In the genomic region with DNA sequence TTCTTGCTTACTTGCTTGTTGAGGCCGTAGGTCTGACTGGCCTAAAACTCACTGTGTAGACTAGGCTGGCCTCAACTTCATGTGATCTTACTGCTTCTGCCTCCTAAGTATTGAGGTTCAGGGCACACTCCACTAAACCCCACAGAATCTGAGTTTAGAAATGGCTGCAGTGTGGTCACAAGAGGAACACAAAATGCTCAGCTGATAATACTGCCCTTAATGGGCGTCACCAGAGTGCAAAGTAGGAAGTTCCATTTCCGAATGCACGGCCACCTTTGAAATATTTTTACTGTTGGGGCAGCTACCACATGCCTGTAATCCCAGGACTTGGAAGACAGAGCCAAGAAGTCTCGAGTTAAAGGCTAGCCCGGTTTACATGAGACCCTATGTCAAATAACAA, we compare ENCODE assay signal across 22 mouse cellular contexts.
DNase-seq lines count a peak whose midpoint lies in the region; ATAC-seq and TF ChIP-seq lines count a peak whose summit lies in the region.
"Had no signal": no experiment of that assay in that cellular context is flagged by ENCODE, and none has a peak within 500 bp of the region (broad histone marks: within the 10 kb centered on the region; RNA-seq: fewer than 3 reads in every experiment).

No protein-coding gene starts in this region.

- H3K4me3 ChIP-seq in heart, adult 2 months = no peak overlapping the region
- H3K4me3 ChIP-seq in spleen, adult 2 months (ENCODE audit: extremely low read depth, insufficient read depth, insufficient read length) = no peak overlapping the region
- no peak overlapping the region for H3K4me3 ChIP-seq in liver, embryonic 15.5 days (replicated peaks)
- H3K4me3 ChIP-seq: embryonic facial prominence, embryonic 10.5 days; layer of hippocampus, adult 2 months; limb, embryonic 13.5 days; lung, embryonic 15.5 days; midbrain, embryonic 12.5 days had no signal

- H3K4me1 ChIP-seq in heart, adult 2 months (ENCODE audit: control insufficient read depth, insufficient read depth, low read length) = peaks cover 35% of the 10 kb centered on the region
- H3K4me1 ChIP-seq in spleen, adult 2 months (ENCODE audit: control insufficient read depth, insufficient read depth, insufficient read length) = peaks cover 6% of the 10 kb centered on the region
- peaks cover 83% of the 10 kb centered on the region for H3K4me1 ChIP-seq in liver, embryonic 15.5 days (replicated peaks)

- no peaks in the 10 kb centered on the region for H3K79me2 ChIP-seq in heart, adult 2 months (replicated peaks; ENCODE audit: control insufficient read depth, insufficient read depth, low read length)

- TF ChIP-seq POLR2A in heart, adult 2 months (IDR thresholded peaks at IDR 0.05; ENCODE audit: insufficient read depth, low read depth, low read length) = no peak
- no peak for TF ChIP-seq POLR2A in spleen, adult 2 months (IDR thresholded peaks at IDR 0.05; ENCODE audit: low read depth, low read length)

- no peak overlapping the region; the same call in 1 of the 2 replicates for H3K4me2 ChIP-seq in liver, embryonic 15.5 days
- H3K4me2 ChIP-seq: limb, embryonic 13.5 days; lung, embryonic 15.5 days; midbrain, embryonic 12.5 days had no signal

- no peak for ATAC-seq in liver, embryonic 15.5 days (ENCODE audit: insufficient read depth)
- ATAC-seq in neutrophil, adult 5-6 weeks (ENCODE audit: extremely low read depth, insufficient number of reproducible peaks, low FRiP score, poor library complexity, severe bottlenecking) = peak; percentile 49
- ATAC-seq: forebrain, embryonic 16.5 days; hindbrain, postnatal 0 days; intestine, embryonic 16.5 days had no signal

- no peaks in the 10 kb centered on the region for H3K9me3 ChIP-seq in liver, embryonic 15.5 days (replicated peaks)
- H3K9me3 ChIP-seq: embryonic facial prominence, embryonic 10.5 days; limb, embryonic 13.5 days; lung, embryonic 15.5 days; midbrain, embryonic 12.5 days had no signal

- WGBS in heart, adult 2 months = 67% methylated on average over 6 of the region's 6 CpGs
- WGBS in spleen, adult 2 months = 76% methylated on average over 6 of the region's 6 CpGs
- WGBS in liver, embryonic 15.5 days (ENCODE audit: insufficient replicate concordance) = 46% methylated on average over 6 of the region's 6 CpGs

- H3K36me3 ChIP-seq in heart, adult 2 months (ENCODE audit: control insufficient read depth, insufficient read depth, low read length) = peaks cover 12% of the 10 kb centered on the region; the same call in 1 of the 2 replicates
- H3K36me3 ChIP-seq in spleen, adult 2 months (ENCODE audit: control insufficient read depth, insufficient read depth, low read length) = no peaks in the 10 kb centered on the region
- H3K36me3 ChIP-seq in liver, embryonic 15.5 days (replicated peaks) = no peaks in the 10 kb centered on the region
- H3K36me3 ChIP-seq: embryonic facial prominence, embryonic 10.5 days; limb, embryonic 13.5 days; lung, embryonic 15.5 days; midbrain, embryonic 12.5 days had no signal

- intact Hi-C loops in heart, adult 2 months (cut with DNase I) = no loop called here
- intact Hi-C loops in heart, postnatal 14 days (cut with DNase I) = no loop called here

- DNase-seq in heart, adult 2 months = no peak
- DNase-seq in heart, postnatal 14 days = no peak
- no peak for DNase-seq in spleen, adult 2 months (ENCODE audit: low read depth in 1 of 2, low spot score in 2 of 2)
- no peak for DNase-seq in spleen, adult 12 weeks (ENCODE audit: low spot score)
- DNase-seq in testis, postnatal 14 days (ENCODE audit: low spot score) = no peak
- DNase-seq in frontal cortex, postnatal 14 days (ENCODE audit: low spot score in 2 of 2) = no peak
- DNase-seq: adrenal gland, postnatal 14 days; cerebellum, adult 9-10 months; kidney, postnatal 25 days; right cerebral cortex, postnatal 14 days; spleen, adult 18-20 months; thymus, postnatal 25 days had no signal

- peak overlapping the region; percentile 70 for H3K27ac ChIP-seq in heart, adult 2 months
- 0 out of 2 replicates have a peak overlapping the region, but pooled peaks have one; percentile 39 for H3K27ac ChIP-seq in spleen, adult 2 months (ENCODE audit: insufficient read depth, low read length)
- peak overlapping the region; percentile 60 for H3K27ac ChIP-seq in liver, embryonic 15.5 days (replicated peaks)
- H3K27ac ChIP-seq: embryonic facial prominence, embryonic 10.5 days; hindbrain, postnatal 0 days; limb, embryonic 13.5 days; lung, embryonic 15.5 days; midbrain, embryonic 12.5 days had no signal

- H3K27me3 ChIP-seq in heart, adult 2 months (ENCODE audit: control insufficient read depth, insufficient read depth, low read length) = no peaks in the 10 kb centered on the region
- H3K27me3 ChIP-seq in spleen, adult 2 months (ENCODE audit: control insufficient read depth, insufficient read depth, low read length) = no peaks in the 10 kb centered on the region
- H3K27me3 ChIP-seq in liver, embryonic 15.5 days = no peaks in the 10 kb centered on the region
- H3K27me3 ChIP-seq: limb, embryonic 13.5 days; lung, embryonic 15.5 days; midbrain, embryonic 12.5 days had no signal

- no peak for TF ChIP-seq EP300 in heart, adult 2 months (IDR thresholded peaks at IDR 0.05; ENCODE audit: insufficient read depth, low read depth, low read length)

- no peak overlapping the region for H3K9ac ChIP-seq in heart, adult 2 months (ENCODE audit: low read depth, low read length)
- H3K9ac ChIP-seq in liver, embryonic 15.5 days = no peak overlapping the region
- H3K9ac ChIP-seq: limb, embryonic 13.5 days; lung, embryonic 15.5 days; midbrain, embryonic 12.5 days had no signal

- no peak for TF ChIP-seq CTCF in heart, adult 2 months (IDR thresholded peaks at IDR 0.05)
- no peak for TF ChIP-seq CTCF in spleen, adult 2 months (IDR thresholded peaks at IDR 0.05; ENCODE audit: extremely low read depth, insufficient read depth, insufficient read length, insufficient replicate concordance)
